Mouse (Mus musculus) heart, embryonic 11.5 days (tissue): ENCODE measurements around the gene Ccndbp1. TPM values are rescaled to one million over a fixed set of nuclear protein-coding genes. Genes with fewer than 3 reads are reported as not detected.
A peak's percentile ranks its signal among the peaks of the same experiment; 100 is the strongest.

Experiments used
- ATAC-seq: fragments of 200-750 bp; cut with Nextera tagmentation; replicated peaks from 2 replicates; pipeline ENCODE4 v1.8.0; 2017; ENCODE audit warnings: moderate library complexity; ENCODE audit not compliant: insufficient number of reproducible peaks, low FRiP score, low TSS enrichment
- H3K27ac ChIP-seq: fragments of 300-500 bp; sonication (generic); 2 replicates; pipeline ENCODE4 v1.5.1; 2014; ENCODE audit warnings: mild to moderate bottlenecking, low read depth, low read length
- H3K27me3 ChIP-seq: fragments of 300-500 bp; sonication (generic); 2 replicates; pipeline ENCODE4 v1.6.1; 2014; ENCODE audit warnings: mild to moderate bottlenecking, low read length, mixed read lengths; ENCODE audit not compliant: control insufficient read depth, insufficient read depth
- H3K36me3 ChIP-seq: fragments of 300-500 bp; sonication (generic); 2 replicates; pipeline ENCODE4 v1.6.1; 2014; ENCODE audit warnings: mild to moderate bottlenecking, low read length, moderate library complexity, mixed read lengths; ENCODE audit not compliant: control insufficient read depth, insufficient read depth
- H3K4me1 ChIP-seq: fragments of 300-500 bp; sonication (generic); 2 replicates; pipeline ENCODE4 v1.6.1; 2014; ENCODE audit warnings: low read length; ENCODE audit not compliant: control insufficient read depth, insufficient read depth
- H3K4me2 ChIP-seq: fragments of 300-500 bp; sonication (generic); 2 replicates; pipeline ENCODE4 v1.6.1; 2014; ENCODE audit warnings: mild to moderate bottlenecking, moderate library complexity
- H3K4me3 ChIP-seq: fragments of 300-500 bp; sonication (generic); 2 replicates; pipeline ENCODE4 v1.5.1; 2014; ENCODE audit warnings: low read depth, low read length
- H3K9ac ChIP-seq: fragments of 300-500 bp; sonication (generic); 2 replicates; pipeline ENCODE4 v1.6.1; 2014; ENCODE audit warnings: mild to moderate bottlenecking, low read depth, low read length, moderate library complexity
- H3K9me3 ChIP-seq: fragments of 300-500 bp; sonication (generic); replicated peaks from 2 replicates; pipeline ENCODE4 v1.6.1; 2016; ENCODE audit warnings: low read length; ENCODE audit not compliant: control insufficient read depth
- WGBS: fragments of 180-500 bp; shearing (Covaris S2); extraction: QIAGEN DNeasy Blood & Tissue Kit; methylation state at CpG from one replicate; pipeline ENCODE4 v1.1.7; 2014; ENCODE audit not compliant: insufficient replicate concordance; 5-methylcytosine and 5-hydroxymethylcytosine counted together
- polyA plus RNA-seq: library from polyadenylated mRNA; unstranded; fragments of >200 nt; fragmentation: Nextera tagmentation; extraction: Ambion mirVana; gene quantifications from 2 replicates; pipeline ENCODE4 v1.2.1, GENCODE M21; 2014

Gene Ccndbp1
- polyA plus RNA-seq, 1 experiment from 2014 or later, result 37.6 TPM

DNA sequence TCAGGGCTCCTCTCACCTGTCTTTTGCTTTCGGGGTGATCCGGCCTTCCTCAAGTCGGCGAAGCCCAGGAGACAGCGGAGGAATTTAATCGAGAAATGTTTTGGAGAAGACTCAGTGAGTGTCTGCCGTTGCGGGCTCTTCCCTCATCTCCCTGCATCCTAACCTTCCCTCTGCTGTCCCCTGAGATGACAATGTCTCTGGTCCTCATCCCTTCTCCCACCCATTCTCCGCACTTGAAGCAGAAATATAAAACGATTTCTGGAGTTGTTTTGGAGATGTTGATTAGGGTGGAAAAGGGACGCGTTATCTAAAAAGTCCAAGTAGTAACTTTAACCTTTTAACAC, 433 bp downstream of the Ccndbp1 start:
- Histone ChIP-seq H3K9me3 (no peaks in the 10 kb centered on the region), H3K4me3 (peak overlapping the region; percentile 79), H3K36me3 (no peaks in the 10 kb centered on the region; the same call in 1 of the 2 replicates), H3K9ac (peak overlapping the region; percentile 74), H3K27me3 (no peaks in the 10 kb centered on the region), H3K27ac (no peak overlapping the region), H3K4me2 (peak overlapping the region; percentile 85), H3K4me1 (peaks cover 7% of the 10 kb centered on the region)
- 2% methylated on average over 12 of the region's 12 CpGs for WGBS
- no peak; the same call in 1 of the 2 replicates for ATAC-seq

GRCm38 (mm10) chr2:121009071-121009677, 971 bp downstream of the Ccndbp1 start:
- H3K27ac ChIP-seq, result no peak overlapping the region
- peak overlapping the region; percentile 74 for H3K9ac ChIP-seq
- no peak for ATAC-seq
- peak overlapping the region; percentile 79 for H3K4me3 ChIP-seq
- no peaks in the 10 kb centered on the region for H3K9me3 ChIP-seq
- 27% methylated on average over 5 of the region's 5 CpGs for WGBS
- H3K4me2 ChIP-seq, result peak overlapping the region; percentile 85
- peaks cover 7% of the 10 kb centered on the region for H3K4me1 ChIP-seq
- H3K27me3 ChIP-seq, result no peaks in the 10 kb centered on the region
- H3K36me3 ChIP-seq, result no peaks in the 10 kb centered on the region; the same call in 1 of the 2 replicates

GRCm38 (mm10) chr2:121012676-121013075, 4.5 kb downstream of the Ccndbp1 start:
- no peak for ATAC-seq

GRCm38 (mm10) chr2:121015507-121015906, 7.3 kb downstream of the Ccndbp1 start:
- Histone ChIP-seq H3K27ac (no peak overlapping the region), H3K4me3 (no peak overlapping the region), H3K9ac (no peak overlapping the region), H3K4me1 (no peaks in the 10 kb centered on the region), H3K36me3 (peaks cover 4% of the 10 kb centered on the region; the same call in 1 of the 2 replicates), H3K4me2 (no peak overlapping the region), H3K27me3 (no peaks in the 10 kb centered on the region), H3K9me3 (no peaks in the 10 kb centered on the region)
- WGBS, result 74% methylated on average over 2 of the region's 2 CpGs
- no peak for ATAC-seq

More at GRCm38 (mm10) chr2:121012676-121013075, 4.5 kb downstream of the Ccndbp1 start:
- no peak overlapping the region for H3K4me3 ChIP-seq
- H3K27me3 ChIP-seq, result no peaks in the 10 kb centered on the region
- no peak overlapping the region for H3K4me2 ChIP-seq
- H3K9ac ChIP-seq, result no peak overlapping the region
- peaks cover 7% of the 10 kb centered on the region for H3K4me1 ChIP-seq
- no peak overlapping the region for H3K27ac ChIP-seq
- H3K9me3 ChIP-seq, result no peaks in the 10 kb centered on the region
- WGBS, result 83% methylated on average over 9 of the region's 9 CpGs
- peaks cover 4% of the 10 kb centered on the region; the same call in 1 of the 2 replicates for H3K36me3 ChIP-seq

DNA sequence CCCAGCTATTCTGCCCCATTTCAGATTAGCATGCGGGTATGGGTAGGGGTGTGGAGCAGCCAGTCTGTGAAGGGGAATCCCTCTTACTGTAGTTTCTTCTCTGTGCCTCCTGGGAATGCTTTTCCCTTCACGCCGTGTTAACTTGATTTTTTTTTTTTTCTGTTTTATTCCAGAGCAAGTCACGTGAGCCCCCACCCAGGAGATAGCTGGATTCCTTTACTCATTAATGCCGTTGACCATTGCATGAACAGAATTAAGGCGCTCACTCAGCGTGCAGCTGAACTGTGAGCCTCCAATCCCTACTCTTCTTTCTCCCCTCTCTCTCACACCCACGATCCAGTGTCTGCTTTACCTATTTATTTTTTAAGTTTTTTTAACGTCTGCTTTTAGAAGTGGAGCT, 8.0 kb downstream of the Ccndbp1 start:
- no peaks in the 10 kb centered on the region for H3K9me3 ChIP-seq
- no peak overlapping the region for H3K4me3 ChIP-seq
- no peak overlapping the region for H3K9ac ChIP-seq
- ATAC-seq, result no peak
- no peak overlapping the region for H3K27ac ChIP-seq
- peaks cover 4% of the 10 kb centered on the region; the same call in 1 of the 2 replicates for H3K36me3 ChIP-seq
- H3K4me1 ChIP-seq, result no peaks in the 10 kb centered on the region
- no peak overlapping the region for H3K4me2 ChIP-seq
- no peaks in the 10 kb centered on the region for H3K27me3 ChIP-seq
- 88% methylated on average over 9 of the region's 9 CpGs for WGBS

- ATAC-seq, result no peak
- Histone ChIP-seq H3K4me2 (no peak overlapping the region), H3K4me3 (no peak overlapping the region), H3K9me3 (no peaks in the 10 kb centered on the region), H3K27me3 (no peaks in the 10 kb centered on the region), H3K4me1 (no peaks in the 10 kb centered on the region), H3K36me3 (peaks cover 4% of the 10 kb centered on the region; the same call in 1 of the 2 replicates), H3K27ac (no peak overlapping the region), H3K9ac (no peak overlapping the region)
- WGBS, result 77% methylated on average over 1 of the region's 1 CpGs
These were observed 8.9 kb downstream of the Ccndbp1 start for GRCm38 (mm10) chr2:121017151-121017550.

- Histone ChIP-seq H3K4me1 (no peaks in the 10 kb centered on the region), H3K27ac (no peak overlapping the region), H3K4me2 (no peak overlapping the region), H3K9me3 (no peaks in the 10 kb centered on the region), H3K4me3 (no peak overlapping the region), H3K36me3 (no peaks in the 10 kb centered on the region), H3K27me3 (no peaks in the 10 kb centered on the region), H3K9ac (no peak overlapping the region)
- 78% methylated on average over 5 of the region's 5 CpGs for WGBS
- ATAC-seq, result no peak
These were observed 14.7 kb downstream of the Ccndbp1 start for GRCm38 (mm10) chr2:121022918-121023317.

- peak within 1 kb of the TSS; percentile 78 for H3K27ac ChIP-seq
- H3K36me3 ChIP-seq, result no peaks in the 10 kb centered on the region
- no peaks in the 10 kb centered on the region for H3K9me3 ChIP-seq
- H3K4me3 ChIP-seq, result peak within 1 kb of the TSS; percentile 37
- no peaks in the 10 kb centered on the region for H3K4me1 ChIP-seq
- no peaks in the 10 kb centered on the region for H3K27me3 ChIP-seq
- H3K4me2 ChIP-seq, result peak within 1 kb of the TSS; percentile 22; the same call in 1 of the 2 replicates
- peak; percentile 94 for ATAC-seq
- WGBS, result 38% methylated on average over 5 of the region's 5 CpGs
- H3K9ac ChIP-seq, result peak within 1 kb of the TSS; percentile 61
These were observed 28.6 kb downstream of the Ccndbp1 start, which contains the start of gene Epb42 for GRCm38 (mm10) chr2:121036733-121037341. Gene Epb42, minus strand, starts transcription at chr2:121037072.
